Mouse (Mus musculus) cerebellum, adult 2 months (tissue): ENCODE measurements around the gene Slc22a17.

Experiments used
- CTCF ChIP-seq: fragments of 200-500 bp; IDR thresholded peaks from 2 replicates; pipeline ENCODE4 v1.5.1; 2011; ENCODE audit warnings: low read depth, mild to moderate bottlenecking, control low read depth, low read length, moderate library complexity, borderline replicate concordance; ENCODE audit not compliant: insufficient read depth
- POLR2A ChIP-seq: fragments of 200-500 bp; IDR thresholded peaks from 2 replicates; pipeline ENCODE4 v1.6.1; 2011; ENCODE audit warnings: low read length, control low read depth, borderline replicate concordance; ENCODE audit not compliant: insufficient read depth

DNA sequence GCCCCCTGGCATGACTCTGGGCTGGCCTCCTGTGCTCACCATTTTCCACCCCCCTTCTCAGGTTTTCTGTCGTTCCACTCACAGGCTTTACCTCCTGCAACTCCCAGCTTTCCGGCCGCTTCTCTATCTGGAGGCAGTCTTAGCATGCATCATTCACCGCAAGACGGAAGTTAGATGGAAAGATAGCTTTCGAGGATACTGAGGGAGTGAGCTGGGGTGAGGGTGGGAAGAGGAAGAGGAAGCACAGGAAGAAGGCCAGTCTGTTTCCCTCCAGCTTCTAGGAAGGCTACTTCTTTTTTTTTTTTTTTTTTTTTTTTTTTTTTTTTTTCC, 23.9 kb upstream of the Slc22a17 start:
- TF ChIP-seq CTCF = no peak
- no peak for TF ChIP-seq POLR2A
